Mouse (Mus musculus): ENCODE measurements at regions not wholly inside any gene's neighbourhood (a gene's known extent, or its start where the extent isn't known, plus 50 kb on each side); places are given as distances from the start of the nearest gene placed in this dataset.

DNA sequence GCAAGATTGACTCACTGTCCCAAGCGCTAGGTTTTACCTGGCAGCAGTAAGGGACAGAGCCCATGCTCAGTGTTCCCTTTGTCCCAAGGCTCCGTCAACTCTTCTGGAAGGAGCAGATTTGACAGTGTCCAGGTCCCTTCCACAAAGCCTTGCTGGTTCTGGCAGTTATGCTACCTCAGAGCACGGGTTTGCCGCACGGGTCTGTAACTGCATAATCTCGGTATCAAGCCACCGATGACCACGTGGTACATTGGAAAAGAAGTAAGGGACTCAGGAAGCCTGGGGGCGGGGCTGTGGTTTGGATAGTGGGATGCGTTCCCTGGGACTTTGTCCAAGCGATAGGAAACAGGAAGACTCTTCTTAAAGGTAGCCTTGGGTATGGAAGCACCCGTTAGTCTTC is 319.3 kb downstream of the Mtx2 start:
- peak; percentile 93 for DNase-seq

GRCm38 (mm10) chr2:75146256-75146655 is 320.7 kb downstream of the Mtx2 start:
- peak; percentile 55 for DNase-seq

DNA sequence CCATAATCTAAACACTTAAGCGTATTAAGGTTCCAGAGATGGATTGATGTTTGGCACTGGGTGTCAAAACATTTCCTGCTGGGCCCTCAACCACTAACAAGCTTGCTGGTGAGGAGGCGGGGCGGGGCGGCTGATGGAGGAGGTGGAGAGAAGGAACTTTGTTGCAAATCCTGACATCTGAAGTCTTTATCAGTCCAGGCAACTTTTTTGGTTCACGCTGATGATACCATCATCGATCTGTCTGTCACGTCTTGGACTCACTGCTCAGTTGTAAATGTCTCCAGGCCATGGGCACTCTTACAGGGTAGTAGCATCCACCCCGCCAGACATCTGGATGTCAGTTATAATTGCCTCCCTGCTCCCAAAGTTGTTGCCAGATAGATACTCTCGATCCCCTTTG is 321.8 kb downstream of the Mtx2 start:
- DNase-seq, result no peak

GRCm38 (mm10) chr2:75147967-75148366 is 322.4 kb downstream of the Mtx2 start:
- DNase-seq, result peak; percentile 74

- peak; percentile 55 for DNase-seq
Observed at GRCm38 (mm10) chr2:75149036-75149435, 323.4 kb downstream of the Mtx2 start.

DNA sequence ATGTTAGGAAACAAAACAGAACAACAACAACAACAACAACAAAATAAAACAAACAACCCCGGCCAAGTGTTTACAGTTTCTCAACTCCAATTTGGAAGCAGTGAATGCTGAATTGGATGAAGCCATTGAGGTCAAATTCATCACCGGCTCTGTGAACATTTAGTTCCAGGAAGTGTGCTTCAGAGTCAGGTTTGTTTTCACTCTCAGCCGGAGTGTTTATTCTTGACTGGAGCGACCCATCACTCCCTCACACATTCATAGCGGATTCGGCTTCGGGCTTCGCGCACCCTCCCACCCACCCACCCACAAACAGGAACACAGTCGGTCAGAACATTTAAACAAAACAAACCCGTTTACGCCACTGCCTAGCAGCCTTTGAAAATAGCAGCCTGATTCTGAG is 324.0 kb downstream of the Mtx2 start:
- DNase-seq, result peak; percentile 90

DNA sequence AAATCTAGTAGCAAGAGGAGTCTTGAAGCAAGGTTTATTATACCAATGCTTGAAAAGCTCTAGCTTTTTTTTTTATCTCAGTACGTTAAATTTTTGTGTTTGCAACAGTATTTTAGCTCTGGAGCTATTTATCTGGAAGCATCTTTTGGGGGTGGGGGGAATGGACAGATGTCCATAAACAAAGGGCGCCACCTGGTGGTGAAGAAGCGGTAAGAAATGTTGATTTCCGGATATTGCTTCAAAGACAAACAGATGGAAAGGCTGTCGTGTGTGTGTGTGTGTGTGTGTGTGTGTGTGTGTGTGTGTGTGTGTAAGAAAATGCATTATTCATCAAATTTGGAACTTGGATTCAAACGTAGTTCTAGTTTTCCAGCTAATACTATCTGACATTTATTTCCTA is 325.4 kb downstream of the Mtx2 start:
- DNase-seq, result peak; percentile 86

DNA sequence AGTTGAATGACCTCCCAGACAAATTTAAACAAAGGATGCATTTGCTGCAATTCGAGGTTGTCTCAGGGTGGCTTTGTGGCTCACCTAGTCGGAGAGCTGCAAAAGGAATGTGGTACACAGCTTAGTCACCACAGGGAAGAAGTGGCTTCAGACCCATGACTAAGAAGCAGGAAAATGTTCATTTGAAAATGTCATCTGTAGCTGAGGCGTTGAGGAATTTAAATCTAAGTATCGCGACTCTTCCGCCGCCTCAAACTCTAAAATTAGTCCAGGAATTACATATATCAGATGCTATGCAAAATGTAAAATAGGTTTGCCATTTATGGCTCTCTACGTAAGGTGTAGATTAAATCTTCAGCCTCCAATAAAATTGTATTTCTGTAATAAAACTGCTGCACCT is 325.9 kb downstream of the Mtx2 start:
- DNase-seq, result peak; percentile 79

GRCm38 (mm10) chr2:75152477-75152990 is 326.9 kb downstream of the Mtx2 start:
- DNase-seq, result peak; percentile 86

DNA sequence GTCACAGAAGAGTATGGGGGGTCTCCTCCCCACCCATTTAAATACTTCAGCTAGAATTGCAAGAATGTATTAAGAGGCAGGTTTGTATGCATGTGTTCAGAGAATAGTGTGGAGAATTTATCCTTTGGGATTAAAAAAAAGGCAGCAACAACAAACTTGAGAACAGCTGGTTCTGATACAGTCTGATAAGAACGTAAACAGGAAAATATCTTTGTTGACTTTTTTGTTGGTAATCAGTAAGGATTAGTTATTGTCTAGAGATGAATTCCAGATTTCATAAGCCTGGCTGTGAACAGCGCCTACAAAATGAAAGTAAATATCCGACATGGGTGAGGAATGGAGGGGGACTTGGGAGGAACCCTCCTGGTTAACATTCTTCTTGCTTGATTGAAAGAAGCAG is 328.8 kb downstream of the Mtx2 start:
- DNase-seq, result peak; percentile 76

- peak; percentile 99 for DNase-seq
Observed at GRCm38 (mm10) chr2:75158581-75158980, 333.0 kb downstream of the Mtx2 start.

DNA sequence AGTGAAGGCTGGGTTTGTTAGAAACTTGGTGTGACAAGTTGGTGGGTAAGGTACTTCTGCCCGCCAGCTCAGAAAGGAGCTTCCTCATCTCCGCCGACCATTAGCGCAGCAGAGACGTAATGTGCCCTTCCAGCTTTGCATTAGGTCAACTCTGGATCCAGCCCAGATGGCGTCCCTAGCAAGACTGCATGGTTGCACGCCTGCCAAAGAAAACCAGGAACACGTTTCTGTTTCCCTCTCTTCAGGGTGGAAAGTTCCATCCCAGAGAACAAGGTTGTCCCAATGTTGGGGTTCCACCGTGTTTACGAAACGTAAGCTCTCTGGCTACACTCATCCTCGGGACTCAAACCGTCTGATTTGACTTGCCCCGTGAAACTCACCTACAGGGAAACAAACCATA is 335.5 kb downstream of the Mtx2 start:
- peak; percentile 94 for DNase-seq

DNA sequence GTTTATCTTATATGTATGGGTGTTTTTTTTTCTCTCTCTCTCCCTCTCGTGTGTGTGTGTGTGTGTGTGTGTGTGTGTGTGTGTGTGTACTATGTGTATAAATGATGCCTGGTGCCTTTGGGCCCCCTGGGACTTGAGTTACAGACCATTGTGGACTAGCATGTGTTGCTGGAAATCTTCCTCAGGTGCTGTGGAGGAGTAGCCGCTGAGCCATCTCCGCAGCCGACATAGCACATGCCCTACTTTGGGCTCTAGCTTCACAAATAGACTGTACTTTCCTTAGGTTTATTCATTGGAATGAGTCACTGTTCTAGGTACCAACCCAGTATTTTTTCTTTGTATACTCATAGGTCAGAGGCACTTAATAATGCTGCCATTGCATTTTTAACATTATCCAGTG is 339.4 kb downstream of the Mtx2 start:
- DNase-seq, result peak; percentile 77

DNA sequence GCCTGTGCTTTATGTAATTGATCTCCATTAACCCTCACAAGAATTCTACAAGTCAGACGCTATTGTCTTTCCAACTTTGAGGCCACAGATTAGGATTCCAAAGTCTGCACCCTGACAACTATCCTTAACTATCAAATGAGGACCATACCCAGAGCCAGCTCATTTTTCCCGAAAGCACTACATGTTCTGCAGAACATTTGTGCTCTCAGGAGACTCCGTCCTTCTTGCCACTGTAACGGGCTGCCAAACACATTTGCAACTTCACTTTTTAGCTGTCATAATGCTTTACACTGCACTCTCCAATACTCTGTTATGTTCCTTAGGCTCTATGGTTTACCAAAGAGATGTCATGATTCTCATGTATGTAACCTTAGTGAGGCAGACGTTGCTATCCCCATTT is 350.7 kb downstream of the Mtx2 start:
- DNase-seq, result peak; percentile 94

DNA sequence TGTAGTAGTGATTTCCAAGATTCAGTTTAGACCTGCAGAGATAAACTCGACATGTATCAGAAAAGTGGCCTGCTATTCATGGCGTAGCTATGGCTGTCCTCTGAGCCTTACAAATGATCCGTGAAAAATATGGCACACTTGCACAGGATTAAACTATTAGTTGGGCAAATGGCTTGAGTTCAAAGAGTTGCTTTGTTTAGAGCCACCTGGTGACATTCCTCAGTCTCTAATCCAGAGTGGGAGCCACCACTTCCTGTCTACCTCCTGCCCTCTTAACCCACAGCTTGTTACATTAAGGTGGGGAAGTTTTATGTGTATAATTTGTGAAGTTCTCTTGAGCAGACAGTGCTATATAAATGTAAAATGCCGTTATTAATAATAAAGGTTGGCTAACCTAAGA is 357.7 kb downstream of the Mtx2 start:
- DNase-seq, result no peak

DNA sequence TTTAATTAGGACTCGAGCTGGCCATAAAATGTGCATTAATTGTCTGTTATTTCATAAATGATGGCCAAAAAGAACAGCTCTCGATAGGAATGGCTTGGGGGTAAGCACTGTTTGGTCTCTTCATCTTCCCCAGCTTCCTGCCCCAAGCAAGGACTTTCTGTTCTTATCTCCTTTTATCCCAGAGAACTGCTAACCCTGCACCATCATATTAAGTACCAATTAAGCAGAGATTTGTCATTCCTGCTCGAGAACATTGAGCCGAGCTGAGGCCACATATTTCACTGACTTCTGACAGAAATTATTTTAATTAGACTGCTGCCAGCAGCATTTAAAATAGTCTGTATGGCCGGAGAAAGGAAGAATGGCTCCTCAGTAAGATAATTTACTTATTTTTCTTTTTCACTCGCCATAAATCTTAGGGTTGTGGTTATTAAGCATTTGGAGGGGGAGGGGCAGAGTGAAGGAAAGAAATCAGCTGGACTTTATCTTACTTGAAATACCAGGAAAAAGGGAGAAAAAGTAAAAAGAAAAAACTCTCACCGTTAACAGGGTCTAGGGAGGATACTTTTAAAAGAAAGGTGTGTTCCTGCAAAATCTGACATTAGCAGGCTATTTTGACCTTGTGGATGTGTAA is 377.1 kb downstream of the Mtx2 start:
- no peak for DNase-seq

DNA sequence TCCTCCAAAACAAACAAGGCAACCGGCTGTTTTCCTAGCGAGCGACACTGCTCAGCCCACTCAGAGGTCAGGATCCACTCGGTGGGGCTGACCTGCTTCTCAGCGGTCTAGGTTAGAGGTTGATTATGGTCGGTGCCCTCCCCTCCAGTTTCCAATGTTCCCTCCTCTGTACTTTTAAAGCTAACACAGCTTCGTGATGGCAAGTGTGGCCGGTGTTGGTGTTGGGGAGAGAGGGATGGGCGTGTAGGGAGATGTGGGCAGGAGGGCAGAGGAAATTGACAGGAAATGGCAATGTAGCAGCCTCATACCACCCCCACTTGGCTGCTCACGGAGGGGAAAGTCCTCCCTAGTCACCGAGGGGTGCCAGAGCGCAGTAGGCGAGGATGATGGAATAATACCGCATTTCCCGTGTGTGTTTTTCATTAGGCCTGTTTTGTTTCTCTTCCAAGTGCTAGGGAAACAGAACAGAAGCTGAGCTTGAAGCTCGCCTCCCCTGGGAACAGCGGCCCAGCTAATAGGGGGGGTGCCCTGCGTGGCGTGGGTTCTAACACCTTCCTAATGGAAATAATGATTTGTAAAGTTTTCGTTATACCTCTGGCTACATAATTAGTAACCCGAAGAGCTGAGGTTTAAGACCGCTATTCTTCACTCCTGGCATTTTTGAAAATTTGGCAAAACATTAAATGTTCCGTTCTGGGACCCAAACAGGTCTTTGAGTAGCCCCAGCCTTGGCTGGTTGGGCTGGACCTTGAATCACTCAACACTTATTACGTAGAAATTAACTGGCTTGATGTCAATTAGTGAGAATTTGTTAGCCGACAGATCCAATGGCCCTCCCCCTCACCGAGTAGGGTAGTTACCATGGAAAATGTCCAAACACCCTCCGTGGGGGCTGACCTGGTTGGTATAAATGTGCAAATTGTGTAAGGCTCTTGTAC is 383.5 kb downstream of the Mtx2 start:
- DNase-seq, result peak; percentile 98

- DNase-seq, result peak; percentile 87
Observed at GRCm38 (mm10) chr2:75209790-75210583, 384.4 kb downstream of the Mtx2 start.

DNA sequence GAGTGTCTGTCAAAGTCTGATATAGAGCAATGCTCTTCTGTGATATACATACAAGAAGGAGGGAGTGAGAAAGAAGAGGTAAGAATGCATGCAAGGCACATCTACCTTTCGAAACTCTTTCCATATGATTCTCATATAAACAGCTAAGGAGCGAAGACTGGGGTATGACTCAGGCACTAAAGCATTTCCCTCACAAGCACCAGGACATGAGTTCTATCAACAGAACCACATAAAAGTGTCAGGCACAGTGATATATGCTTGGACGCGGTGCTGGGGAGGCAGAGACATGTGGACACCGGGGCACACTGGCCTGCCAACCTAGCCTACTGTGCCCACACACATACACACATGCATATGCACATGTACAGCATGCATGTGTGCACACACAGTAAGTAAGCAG is 391.3 kb downstream of the Mtx2 start:
- DNase-seq, result peak; percentile 50

DNA sequence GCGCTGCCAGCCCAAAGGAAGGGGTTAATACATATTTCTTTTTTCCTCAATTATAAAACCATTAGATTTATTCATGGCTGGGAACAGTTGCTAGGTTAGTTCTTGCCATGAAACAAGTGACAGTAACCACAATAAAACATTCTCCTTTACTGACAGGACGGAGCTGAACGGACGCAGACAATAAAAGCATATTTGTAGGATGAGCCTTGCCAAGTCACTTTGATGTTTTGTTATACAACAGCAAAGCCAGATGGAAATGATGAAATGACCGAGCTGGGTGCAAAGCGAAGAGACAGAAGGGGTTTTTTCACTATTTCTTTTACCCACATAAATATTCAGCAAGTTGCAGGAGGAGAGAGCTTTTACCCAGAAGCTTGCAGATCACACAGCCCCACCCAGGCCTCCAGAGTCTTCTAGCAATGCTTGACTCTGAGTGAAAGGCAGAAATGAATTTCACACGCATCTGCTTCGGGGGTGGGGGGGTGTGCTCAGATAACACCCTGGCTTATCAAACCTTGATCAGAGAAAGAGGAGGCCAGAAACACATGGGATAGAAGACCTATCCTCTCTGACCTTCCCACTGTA is 395.3 kb downstream of the Mtx2 start:
- peak; percentile 76 for DNase-seq

GRCm38 (mm10) chr2:75224443-75224842 is 398.8 kb downstream of the Mtx2 start:
- peak; percentile 99 for DNase-seq

DNA sequence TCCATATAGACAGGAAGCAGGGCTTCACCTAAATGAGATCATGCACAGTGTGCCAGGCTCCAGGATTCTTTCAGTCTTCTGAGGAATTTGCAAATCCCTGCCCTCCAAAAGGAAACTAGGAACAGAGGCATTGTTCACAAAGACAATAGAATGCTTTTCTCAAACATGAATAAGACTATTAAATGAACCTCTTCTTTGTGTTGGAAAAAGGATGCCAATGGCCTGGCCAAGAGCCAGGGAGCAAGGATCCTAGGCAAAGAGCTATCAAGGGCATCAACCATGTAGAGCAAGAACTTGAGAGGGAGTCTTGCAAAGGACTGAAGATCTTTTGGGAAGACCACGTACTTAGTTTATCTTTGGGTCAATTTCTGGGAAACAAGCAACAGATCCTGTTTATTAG is 415.4 kb downstream of the Mtx2 start:
- no peak for DNase-seq
